Mouse (Mus musculus) common myeloid progenitor, adult 5-6 weeks (primary cell): ENCODE measurements around the gene Btbd9. TPM values are rescaled to one million over a fixed set of nuclear protein-coding genes. Genes with fewer than 3 reads are reported as not detected.
A peak's percentile ranks its signal among the peaks of the same experiment; 100 is the strongest.

Experiments used
- ATAC-seq: replicated peaks from 2 replicates; pipeline ENCODE4 v1.8.0; 2016; ENCODE audit warnings: low read depth, mild to moderate bottlenecking, moderate TSS enrichment, inconsistent platforms; ENCODE audit not compliant: poor library complexity, severe bottlenecking
- total RNA-seq: library from RNA; stranded (forward); fragments of 200-1000, 187-1606 nt; gene quantifications from 2 replicates; pipeline ENCODE4 v1.2.3, GENCODE M21; 2017

The Btbd9 gene
- total RNA-seq = 23.4 and 25.5 TPM in 2 replicates

- ATAC-seq = peak; percentile 88
Observed at GRCm38 (mm10) chr17:30575941-30576773, at the start of gene Btbd9. TSS of gene Btbd9 (minus strand) at chr17:30576488.

- ATAC-seq = peak; percentile 81
Observed at GRCm38 (mm10) chr17:30624132-30624531, 47.8 kb upstream of the Btbd9 start, which contains the start of gene Dnah8. TSS of gene Dnah8 (plus strand) at chr17:30624354.

DNA sequence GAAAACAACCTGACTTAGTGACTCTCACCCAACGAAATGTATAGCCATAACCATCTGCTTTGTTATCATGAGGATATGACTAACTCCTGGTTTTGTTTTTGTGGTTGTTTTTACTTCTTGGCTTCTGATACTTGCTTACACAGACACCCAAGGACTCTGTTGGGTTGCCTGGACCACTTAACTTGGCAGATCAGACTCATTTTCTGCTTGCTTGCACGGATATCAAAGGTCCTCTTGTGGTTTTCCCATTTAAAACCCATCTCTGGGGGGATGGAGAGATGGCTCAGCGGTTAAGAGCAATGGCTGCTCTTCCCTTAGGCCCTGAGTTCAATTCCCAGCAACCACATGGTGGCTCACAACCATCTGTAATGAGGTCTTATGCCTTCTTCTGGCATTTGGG, 46.9 kb upstream of the Btbd9 start:
- ATAC-seq = no peak

DNA sequence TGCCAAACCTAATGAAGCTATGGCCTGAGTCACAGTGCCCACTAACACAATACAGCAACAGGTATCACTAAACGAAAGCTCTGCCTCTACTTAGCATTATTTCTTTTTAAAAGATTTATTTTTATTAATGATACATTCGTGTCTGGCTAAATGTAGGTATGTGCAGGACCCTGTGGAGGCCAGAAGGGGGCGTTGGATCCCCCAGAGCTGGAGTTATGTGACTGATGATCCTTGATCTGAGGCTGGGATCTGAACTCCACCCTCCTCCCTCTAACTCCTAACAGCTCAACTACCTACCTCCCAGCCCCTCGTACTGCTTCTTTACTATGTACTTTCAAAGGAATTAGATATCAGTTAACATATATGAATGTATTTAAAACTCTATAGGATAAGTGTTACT, 45.2 kb upstream of the Btbd9 start:
- no peak for ATAC-seq

GRCm38 (mm10) chr17:30620548-30620947, 44.3 kb upstream of the Btbd9 start:
- ATAC-seq = no peak

- ATAC-seq = no peak
Observed at GRCm38 (mm10) chr17:30619153-30619552, 42.9 kb upstream of the Btbd9 start.

DNA sequence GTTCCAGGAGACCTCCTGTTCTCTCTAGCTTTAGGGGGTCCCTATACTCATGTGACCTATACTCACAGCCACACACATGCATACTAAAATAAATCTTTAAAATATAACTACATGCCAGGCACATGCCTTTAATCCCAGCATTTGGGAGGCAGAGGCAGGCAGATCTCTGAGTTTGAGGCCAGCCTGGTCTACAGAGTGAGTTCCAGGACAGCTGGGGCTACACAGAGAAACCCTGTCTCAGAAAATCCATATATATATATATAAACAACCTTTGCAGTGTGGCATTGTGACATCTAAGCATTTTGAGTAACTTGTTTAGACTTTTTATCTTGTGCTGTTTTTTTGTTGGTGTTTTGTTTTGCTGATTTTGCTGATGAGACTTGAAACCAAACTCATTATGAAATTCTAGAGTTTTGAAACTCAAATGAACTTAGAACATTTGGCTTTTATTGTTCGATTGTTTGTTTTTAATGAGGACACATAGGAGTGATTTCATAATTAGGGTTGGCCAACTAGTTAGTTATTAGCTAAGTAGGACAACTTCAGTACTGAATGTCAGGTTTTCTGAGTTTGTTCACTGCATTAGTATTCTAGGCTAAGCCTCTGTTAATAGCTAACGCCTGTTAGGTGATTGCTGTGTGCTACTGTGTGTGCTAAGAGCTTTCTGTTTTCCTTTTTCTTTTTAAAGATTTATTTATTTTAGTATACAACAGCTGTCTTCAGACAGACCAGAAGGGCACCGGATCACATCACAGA, 42.0 kb upstream of the Btbd9 start:
- ATAC-seq = no peak

- no peak for ATAC-seq
Observed at GRCm38 (mm10) chr17:30616203-30616602, 39.9 kb upstream of the Btbd9 start.

- no peak for ATAC-seq
Observed at GRCm38 (mm10) chr17:30613350-30613749, 37.1 kb upstream of the Btbd9 start.

DNA sequence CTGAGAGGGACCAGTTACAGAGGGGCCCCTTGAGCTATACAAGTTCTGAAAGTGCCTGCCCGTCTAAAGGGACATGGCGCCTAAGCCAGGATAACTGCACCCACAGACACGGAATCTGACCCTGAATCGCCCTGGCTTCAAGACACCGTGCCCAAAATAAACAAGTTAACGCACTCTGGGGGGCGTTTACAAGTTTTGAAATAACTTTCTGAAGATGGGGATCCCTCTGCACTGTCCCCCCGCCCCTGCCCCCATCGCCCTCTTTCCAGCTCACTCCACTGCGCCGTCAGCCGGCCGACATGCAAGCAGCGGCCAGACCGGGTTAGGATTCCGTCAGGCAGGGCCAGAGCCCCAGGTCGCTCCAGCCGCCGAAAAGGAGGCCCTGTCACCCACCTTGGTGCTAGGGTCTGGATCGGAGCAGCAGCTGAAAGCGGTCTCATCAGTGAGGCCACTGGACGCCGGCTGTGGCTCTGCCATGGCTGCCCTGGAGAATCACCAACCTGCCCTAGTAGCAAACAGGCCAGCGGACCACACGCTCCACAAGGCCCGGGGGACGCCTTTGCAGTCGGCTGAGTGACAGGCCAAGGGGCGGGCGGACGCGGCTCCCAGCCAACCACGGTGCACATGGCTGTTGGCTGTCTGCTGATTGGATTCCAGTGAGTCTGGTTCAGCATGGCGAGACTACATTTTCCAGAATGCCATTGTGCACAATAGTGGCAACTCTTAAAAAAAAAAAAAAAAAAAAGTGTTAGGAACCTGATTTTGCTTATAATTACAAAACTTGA, 36.0 kb upstream of the Btbd9 start:
- peak; percentile 99 for ATAC-seq

- no peak for ATAC-seq
Observed at GRCm38 (mm10) chr17:30611221-30612074, 35.2 kb upstream of the Btbd9 start.

- ATAC-seq = no peak
Observed at GRCm38 (mm10) chr17:30610739-30611138, 34.5 kb upstream of the Btbd9 start.

DNA sequence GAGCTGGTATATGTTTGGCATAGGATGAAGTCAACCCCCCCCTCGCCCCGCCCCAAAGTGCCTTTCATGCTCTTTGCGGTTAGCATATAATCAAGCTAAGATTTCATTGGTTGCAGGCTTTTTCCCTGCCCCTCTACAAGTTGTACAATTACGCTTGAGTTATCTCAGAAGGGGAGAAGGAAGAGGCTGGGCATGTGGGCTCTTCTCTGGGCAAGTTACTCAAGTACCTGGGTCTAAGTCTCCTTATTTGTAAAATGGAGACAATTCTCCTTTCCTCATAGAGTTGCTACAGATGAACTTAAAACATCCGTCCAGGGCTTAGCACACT, 33.7 kb upstream of the Btbd9 start:
- ATAC-seq = no peak

GRCm38 (mm10) chr17:30609305-30609979, 33.2 kb upstream of the Btbd9 start:
- no peak for ATAC-seq

DNA sequence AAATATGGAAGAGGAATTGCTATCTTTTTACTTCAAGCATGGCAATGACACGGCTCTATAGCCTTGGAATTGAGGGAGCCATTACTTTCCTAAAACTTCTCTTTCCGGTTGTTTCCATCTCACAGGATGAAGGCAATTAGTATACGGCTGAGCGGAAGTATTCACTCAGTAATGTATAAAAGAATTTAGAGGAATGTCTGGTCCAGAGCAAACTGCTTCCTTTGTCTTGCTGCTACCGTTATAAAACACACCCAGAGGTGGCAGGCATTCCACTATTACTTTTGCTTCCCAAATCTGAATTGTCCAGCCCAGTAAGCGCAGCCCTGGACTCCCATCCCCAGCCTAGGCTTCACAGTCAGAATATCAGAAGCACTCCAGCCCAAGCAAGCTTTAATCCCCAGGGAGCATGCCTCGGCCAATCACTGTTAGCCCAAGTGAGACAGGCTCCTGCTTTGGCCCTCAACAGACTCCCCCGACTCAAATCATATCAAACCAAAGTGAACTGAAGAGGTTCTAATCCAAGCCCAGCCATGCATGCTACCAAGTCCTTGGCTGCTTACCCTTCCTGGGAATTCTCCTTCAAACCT, 31.7 kb upstream of the Btbd9 start:
- no peak for ATAC-seq

- no peak for ATAC-seq
Observed at GRCm38 (mm10) chr17:30607330-30607729, 31.0 kb upstream of the Btbd9 start.

DNA sequence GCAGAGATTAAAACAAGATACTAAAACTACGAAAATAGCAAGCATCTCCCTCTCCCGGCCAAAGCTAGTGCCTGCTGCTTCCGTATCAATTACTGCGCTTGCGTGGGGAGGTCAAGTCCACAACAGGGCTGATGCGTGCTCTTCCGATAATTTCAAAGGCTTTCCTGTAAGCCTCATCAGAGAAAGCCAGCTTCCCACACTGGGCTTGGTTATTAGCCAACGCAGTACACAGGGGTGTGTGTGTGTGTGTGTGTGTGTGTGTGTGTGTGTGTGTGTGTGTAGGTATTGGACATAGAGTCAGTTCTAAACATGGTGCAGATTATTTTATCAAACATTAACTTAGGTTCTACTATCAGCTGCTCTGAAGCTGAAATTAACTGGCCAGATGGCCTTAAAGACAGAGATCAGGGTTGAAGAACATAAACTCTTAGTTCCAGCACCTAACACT, 30.4 kb upstream of the Btbd9 start:
- ATAC-seq = no peak

GRCm38 (mm10) chr17:30606206-30606605, 29.9 kb upstream of the Btbd9 start:
- ATAC-seq = no peak

- ATAC-seq = no peak
Observed at GRCm38 (mm10) chr17:30605001-30605400, 28.7 kb upstream of the Btbd9 start.
